Mouse (Mus musculus): ENCODE results near the gene Zfp760.
"Not testable (repeated sequence)": the region's sequence is repeated elsewhere in the genome, so short reads cannot be mapped to it uniquely, and the experiment has no call there.

Zfp760 gene

DNA sequence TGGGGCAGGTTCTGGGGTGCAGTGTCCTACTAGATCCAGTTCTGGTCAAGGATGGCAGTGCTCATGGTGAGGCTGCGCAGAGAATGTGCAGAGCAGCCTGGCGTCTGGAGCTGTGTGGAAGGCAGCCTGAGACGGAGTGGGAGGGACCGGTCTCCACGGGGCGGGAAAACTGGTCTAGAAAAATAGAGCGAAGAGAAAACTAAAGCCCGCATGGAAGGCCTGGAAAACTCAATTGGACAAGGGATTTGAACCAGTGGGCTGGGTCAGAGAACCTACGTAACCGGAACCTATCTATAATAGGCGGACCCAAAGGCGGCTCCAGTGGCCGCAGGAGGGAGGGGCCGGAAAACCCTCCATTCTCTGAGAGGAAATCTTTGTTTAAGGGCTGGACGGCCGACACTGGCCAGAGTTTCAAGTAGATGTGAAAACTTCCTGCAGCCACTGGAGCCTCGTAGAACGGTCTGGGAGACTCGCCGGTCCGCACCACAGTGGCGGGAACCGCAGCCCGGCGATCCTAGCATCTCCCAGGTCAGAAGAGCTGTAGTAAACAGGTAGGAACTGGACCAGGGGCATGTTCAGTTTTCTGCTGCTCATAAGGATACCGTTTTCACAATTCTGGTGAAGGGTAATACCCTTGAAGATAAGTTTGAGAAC is at the start of gene Zfp760:
Gene Zfp760 (plus strand): TSS at position 399 of the 654 bp plus-strand sequence.
- peak; percentile 84 for DNase-seq (ENCODE audit: low spot score)

GRCm38 (mm10) chr17:21678826-21679225 is 28.7 kb upstream of the Zfp760 start:
- not testable (repeated sequence) for DNase-seq (ENCODE audit: low spot score)

- peak; percentile 87 for DNase-seq (ENCODE audit: low spot score)
Observed at GRCm38 (mm10) chr17:21679273-21680018, 28.1 kb upstream of the Zfp760 start.

DNA sequence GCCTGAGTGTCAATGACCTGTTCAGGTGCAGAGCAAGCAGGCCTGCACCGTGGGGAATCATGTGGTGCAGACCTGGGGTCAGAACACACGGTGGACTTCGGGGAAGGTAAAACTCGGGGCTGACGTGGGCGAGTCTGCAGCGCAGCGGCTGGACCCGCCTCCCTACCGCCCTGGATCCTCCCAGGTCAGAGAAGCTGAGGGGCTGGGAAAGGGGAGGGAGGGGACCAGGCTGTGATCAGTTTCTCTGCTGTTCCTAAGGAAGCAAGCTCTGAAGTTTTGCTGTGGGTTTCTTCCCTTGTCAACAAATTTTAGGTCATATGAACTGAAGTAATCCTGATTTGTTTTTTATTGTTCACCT is 27.5 kb upstream of the Zfp760 start:
- not testable (repeated sequence) for DNase-seq (ENCODE audit: low spot score)

DNA sequence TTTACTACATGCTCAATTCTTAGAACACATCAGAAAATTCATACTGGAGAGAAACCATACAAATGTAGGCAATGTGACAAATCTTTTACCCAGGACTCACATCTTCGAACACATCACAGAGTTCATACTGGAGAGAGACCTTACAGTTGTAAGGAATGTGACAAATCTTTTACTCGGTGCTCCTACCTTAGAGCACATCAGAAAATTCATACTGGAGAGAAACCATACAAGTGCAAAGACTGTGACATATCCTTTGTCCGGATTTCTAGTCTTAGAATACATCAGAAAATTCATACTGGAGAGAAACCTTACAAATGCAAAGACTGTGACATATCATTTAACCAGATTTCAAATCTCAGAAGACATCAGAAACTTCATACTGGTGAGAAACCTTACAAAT is 16.0 kb upstream of the Zfp760 start, which contains the start of gene Gm10226:
Gene Gm10226 (plus strand): TSS at position 301 of the 400 bp plus-strand sequence.
- DNase-seq (ENCODE audit: low spot score), result no peak

DNA sequence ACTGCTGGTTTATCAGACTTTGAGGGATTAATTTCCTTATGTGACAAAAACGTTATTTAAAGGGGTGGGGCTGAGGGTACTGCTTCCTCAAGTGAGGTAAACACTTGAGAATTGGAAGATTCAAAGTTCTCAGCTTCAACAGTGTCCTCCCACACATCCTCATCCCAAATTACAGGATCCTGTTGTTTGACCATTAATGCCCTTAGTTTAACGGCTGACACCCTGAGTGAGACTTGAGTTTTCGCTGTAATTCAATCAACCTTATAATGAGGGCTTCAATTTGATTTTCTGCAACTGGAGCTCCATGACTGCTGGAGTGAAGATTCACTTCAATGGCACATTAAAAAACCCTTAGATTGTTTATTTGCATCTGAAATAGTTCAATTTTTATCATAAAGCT is 14.2 kb upstream of the Zfp760 start:
- DNase-seq (ENCODE audit: low spot score), result no peak

- DNase-seq (ENCODE audit: low spot score), result no peak
Observed at GRCm38 (mm10) chr17:21696073-21696472, 11.5 kb upstream of the Zfp760 start.

DNA sequence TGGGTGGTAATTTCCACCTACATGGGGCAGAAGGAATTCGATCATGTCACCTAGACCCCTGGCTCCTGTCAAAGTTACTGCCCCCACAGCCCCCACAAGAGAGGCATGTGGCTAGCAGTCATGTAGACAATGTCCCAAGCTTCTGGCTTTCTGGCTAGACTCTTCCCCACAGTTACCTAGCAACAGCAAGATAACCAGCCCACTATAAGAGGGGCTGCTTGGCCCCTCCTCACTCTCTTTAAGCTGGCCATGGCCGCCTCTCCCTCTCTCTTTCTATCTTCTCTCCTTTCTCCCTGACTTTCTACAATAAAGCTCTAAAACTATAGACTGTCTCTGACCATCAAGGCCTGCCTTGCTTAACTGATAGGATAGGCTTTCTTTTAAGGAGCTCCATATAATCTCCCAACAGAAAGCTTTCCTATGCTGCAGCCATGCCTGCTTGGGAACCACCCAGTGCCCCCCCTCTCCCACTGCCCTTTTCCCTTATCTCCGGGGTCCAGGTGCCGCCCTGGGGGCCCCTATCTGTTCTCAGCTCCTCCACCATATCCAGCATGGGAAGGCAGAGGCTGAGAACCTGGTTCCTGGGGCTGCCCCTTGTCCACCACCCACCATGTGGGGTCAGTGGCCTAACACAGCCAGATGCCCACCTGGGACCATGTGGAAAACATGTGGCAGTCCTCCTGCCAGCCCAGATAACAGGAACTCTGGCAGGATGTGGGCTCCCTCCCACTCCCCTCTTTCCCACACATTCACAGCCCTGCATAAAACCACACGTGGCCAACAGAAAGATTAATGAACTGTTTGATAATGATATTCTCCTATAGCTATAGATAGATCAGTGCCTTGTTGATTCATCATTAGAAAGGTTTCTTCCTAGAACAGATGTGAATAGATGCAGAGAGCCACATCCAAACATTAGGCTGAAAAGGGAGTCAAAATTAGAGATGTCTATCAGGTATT is 5.0 kb upstream of the Zfp760 start:
- DNase-seq (ENCODE audit: low spot score), result no peak

- DNase-seq (ENCODE audit: low spot score), result no peak
Observed at GRCm38 (mm10) chr17:21703414-21703813, 4.1 kb upstream of the Zfp760 start.

- DNase-seq (ENCODE audit: low spot score), result no peak
Observed at GRCm38 (mm10) chr17:21708401-21708800, 860 bp downstream of the Zfp760 start.

DNA sequence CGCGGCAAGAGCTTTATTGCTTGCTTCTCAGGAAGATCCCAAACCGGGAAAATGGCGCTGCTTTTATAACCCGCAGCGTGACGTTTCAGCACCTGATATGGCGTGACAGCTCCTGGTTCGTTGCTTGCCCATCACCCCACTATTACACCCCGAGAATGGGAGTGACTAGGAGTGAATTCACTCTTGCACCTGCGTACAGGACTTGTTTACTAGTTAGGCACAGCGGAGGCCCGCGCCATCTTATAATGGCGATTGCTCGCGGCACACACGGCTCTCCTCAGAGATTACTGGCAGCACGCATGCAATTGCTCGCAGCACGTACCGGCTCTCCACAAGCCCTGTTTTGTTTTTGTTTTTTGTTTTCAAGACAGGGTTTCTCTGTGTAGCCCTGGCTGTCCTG is 23.0 kb downstream of the Zfp760 start, which contains the start of gene Zfp229:
Gene Zfp229 (plus strand): TSS at position 301 of the 400 bp plus-strand sequence.
- DNase-seq (ENCODE audit: low spot score), result not testable (repeated sequence)

DNA sequence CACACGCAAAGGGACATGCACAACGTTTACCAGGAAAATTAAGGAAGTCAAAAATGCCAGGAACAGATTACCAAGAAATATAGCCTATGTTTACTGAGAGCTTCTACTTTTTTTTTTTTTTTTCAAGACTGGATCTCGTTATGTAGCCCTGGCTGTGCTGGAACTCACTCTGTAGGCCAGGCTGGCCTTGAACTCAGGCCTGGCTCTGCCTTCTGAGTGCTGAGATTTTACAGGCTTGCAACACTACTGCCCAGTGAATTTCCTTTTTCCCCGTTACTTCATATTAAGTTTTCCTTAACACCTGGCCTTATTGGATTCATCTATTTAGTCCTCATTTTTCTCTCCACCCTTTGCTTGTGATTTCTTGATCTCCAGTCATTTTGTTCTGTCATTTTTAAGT is 25.5 kb downstream of the Zfp760 start:
- no peak for DNase-seq (ENCODE audit: low spot score)

GRCm38 (mm10) chr17:21733529-21734031 is 26.0 kb downstream of the Zfp760 start:
- DNase-seq (ENCODE audit: low spot score), result peak; percentile 62

DNA sequence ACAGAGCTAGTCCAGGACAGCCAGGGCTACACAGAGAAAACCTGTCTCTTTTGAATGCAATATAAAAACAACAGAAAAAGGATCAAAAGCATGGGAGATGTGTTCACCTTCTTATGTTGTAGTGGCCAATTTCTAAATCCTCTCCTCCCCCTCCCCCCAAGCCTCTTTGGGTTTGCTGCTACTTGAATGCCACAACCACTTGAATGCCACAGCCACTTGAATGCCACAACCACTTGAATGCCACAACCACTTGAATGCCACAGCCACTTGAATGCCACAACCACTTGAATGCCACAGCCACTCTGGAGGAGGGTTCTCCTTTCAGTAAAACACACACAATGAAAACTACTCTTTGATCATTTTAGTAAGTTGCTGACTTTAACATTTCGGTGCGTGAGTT is 45.2 kb downstream of the Zfp760 start:
- DNase-seq (ENCODE audit: low spot score), result no peak

GRCm38 (mm10) chr17:21753342-21754208 is 46.0 kb downstream of the Zfp760 start:
- DNase-seq (ENCODE audit: low spot score), result no peak

GRCm38 (mm10) chr17:21770336-21770735 is 62.8 kb downstream of the Zfp760 start:
- DNase-seq (ENCODE audit: low spot score), result no peak

Data from layer of hippocampus, adult 11-12 months (tissue).